Mouse (Mus musculus) liver, adult 2 months (tissue): ENCODE measurements at regions not wholly inside any gene's neighbourhood (a gene's known extent, or its start where the extent isn't known, plus 50 kb on each side); places are given as distances from the start of the nearest gene placed in this dataset.

Experiments
- DNase-seq: peaks from one replicate; pipeline ENCODE4 v3.0.0-alpha.2; 2011; ENCODE audit warnings: low read depth, low spot score; ENCODE audit errors: extremely low read depth
- H3K27ac ChIP-seq: fragments of 200-500 bp; replicated peaks from 2 replicates; pipeline ENCODE4 v1.5.1; 2012; ENCODE audit warnings: low read depth, mild to moderate bottlenecking, control low read depth, inconsistent platforms, low read length; ENCODE audit not compliant: insufficient read depth
- H3K27me3 ChIP-seq: fragments of 200-500 bp; 2 replicates; pipeline ENCODE4 v1.6.1; 2012; ENCODE audit warnings: mild to moderate bottlenecking, moderate library complexity, low read length, inconsistent platforms; ENCODE audit not compliant: control insufficient read depth, insufficient read depth
- H3K36me3 ChIP-seq: fragments of 200-500 bp; 2 replicates; pipeline ENCODE4 v1.6.1; 2012; ENCODE audit warnings: low read length, inconsistent platforms; ENCODE audit not compliant: control insufficient read depth, insufficient read depth
- H3K4me1 ChIP-seq: fragments of 200-500 bp; 2 replicates; pipeline ENCODE4 v1.6.1; 2011; ENCODE audit warnings: low read length; ENCODE audit not compliant: control insufficient read depth, insufficient read depth
- H3K4me3 ChIP-seq: fragments of 200-500 bp; 2 replicates; pipeline ENCODE4 v1.5.1; 2011; ENCODE audit warnings: low read depth, mild to moderate bottlenecking, control low read depth, low read length, moderate library complexity; ENCODE audit not compliant: insufficient read depth
- H3K79me2 ChIP-seq: fragments of 200-500 bp; 2 replicates; pipeline ENCODE4 v1.6.1; 2012; ENCODE audit warnings: inconsistent platforms, mild to moderate bottlenecking, low read length, moderate library complexity; ENCODE audit not compliant: control insufficient read depth, insufficient read depth
- H3K9ac ChIP-seq: fragments of 200-500 bp; 2 replicates; pipeline ENCODE4 v1.6.1; 2012; ENCODE audit warnings: low read depth, mild to moderate bottlenecking, control low read depth, inconsistent platforms, low read length
- CTCF ChIP-seq: fragments of 200-500 bp; IDR thresholded peaks from 2 replicates; pipeline ENCODE4 v1.5.1; 2011; ENCODE audit warnings: low read depth, low read length, control low read depth
- POLR2A ChIP-seq: fragments of 200-500 bp; IDR thresholded peaks from 2 replicates; pipeline ENCODE4 v1.6.1; 2011; ENCODE audit warnings: low read length, control low read depth; ENCODE audit not compliant: insufficient read depth; ENCODE audit errors: extremely low read depth
- WGBS: fragments of 180-500 bp; shearing (Covaris S2); methylation state at CpG from one replicate; pipeline ENCODE4 v1.1.7; 2018; 5-methylcytosine and 5-hydroxymethylcytosine counted together

DNA sequence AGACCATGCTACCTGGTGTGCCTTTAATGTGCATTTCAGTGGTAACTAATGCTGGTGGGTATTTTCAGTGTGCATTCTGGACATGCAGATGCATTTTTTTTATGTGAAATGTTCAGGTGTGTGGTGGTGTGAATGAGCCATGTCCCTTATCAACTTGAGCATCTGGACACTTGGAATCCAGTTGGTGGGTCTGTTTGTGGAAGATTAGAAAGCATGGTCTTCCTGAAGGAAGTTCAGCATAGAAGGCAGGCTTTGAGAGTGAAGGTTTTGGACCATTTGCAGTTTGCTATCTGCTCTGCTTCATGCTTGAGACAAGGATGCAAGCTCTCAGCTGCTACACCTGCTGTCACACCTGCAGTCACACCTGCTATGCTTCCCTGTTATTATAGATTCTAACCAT is 207.5 kb upstream of the Map3k1 start:
- Histone ChIP-seq H3K27ac (no peak overlapping the region), H3K4me3 (no peak overlapping the region), H3K36me3 (no peaks in the 10 kb centered on the region), H3K4me1 (no peaks in the 10 kb centered on the region), H3K79me2 (no peaks in the 10 kb centered on the region), H3K27me3 (no peaks in the 10 kb centered on the region), H3K9ac (no peak overlapping the region)
- DNase-seq: no peak
- TF ChIP-seq CTCF (no peak), POLR2A (no peak)

DNA sequence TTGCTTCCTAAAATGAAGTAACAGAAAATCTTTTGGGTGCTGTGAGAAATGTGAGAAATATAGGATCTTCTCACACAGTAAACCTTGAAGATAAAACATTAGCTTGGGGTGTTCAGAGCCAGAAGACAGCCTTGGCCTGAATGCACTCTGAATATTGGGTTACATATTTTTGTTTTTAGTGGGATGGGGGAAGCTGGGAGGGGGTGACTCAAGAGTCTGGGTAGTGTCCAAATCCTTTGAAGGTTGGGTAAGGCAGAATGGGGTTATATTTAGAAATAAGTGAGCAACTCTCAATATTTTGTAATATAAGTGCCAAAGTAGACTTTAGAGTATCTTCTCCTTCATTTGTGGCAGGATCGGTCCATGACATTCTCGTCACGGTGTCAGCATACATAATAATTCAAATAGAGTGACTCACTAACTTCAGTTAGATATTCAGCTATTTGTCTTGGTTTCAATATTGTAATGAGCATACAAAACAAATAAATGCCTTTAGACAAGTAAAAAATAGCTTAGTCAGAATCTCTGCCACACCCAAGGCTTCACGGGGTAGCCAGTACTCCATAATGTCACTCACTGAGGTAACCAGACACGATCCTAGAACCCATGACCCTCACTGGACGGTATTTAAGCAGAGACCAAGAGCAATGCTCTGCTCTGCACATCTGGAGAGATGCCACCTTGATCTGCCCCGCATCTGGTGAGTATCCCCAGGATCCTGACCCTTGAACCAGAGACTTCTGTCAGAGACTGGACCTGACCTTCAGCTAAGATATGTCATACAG is 209.9 kb upstream of the Map3k1 start:
- H3K27me3 ChIP-seq: no peaks in the 10 kb centered on the region
- no peaks in the 10 kb centered on the region for H3K79me2 ChIP-seq
- TF ChIP-seq CTCF: no peak
- no peak for TF ChIP-seq POLR2A
- H3K4me1 ChIP-seq: no peaks in the 10 kb centered on the region
- H3K4me3 ChIP-seq: no peak overlapping the region
- 93% methylated on average over 7 of the region's 7 CpGs for WGBS
- no peak overlapping the region for H3K9ac ChIP-seq
- H3K36me3 ChIP-seq: no peaks in the 10 kb centered on the region
- H3K27ac ChIP-seq: no peak overlapping the region
- no peak for DNase-seq

DNA sequence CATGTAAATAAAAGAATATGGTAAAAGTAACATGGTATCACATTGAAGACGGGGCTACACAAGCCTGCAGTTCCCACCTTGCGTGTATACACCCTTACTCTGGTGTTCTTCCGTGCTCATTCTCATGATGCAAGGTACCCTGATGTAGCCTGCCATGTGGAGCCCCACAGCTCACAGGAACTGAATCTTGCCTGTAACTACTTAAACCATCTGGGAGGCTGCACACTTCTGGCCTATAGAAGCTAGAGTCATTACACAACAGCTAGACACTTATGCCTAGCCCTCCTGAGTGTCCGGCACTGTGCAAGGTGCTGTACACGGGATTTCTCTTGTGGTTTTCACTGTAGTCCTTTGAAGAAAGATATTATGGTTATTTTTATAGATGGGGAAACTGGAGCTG is 210.8 kb upstream of the Map3k1 start:
- TF ChIP-seq CTCF (no peak), POLR2A (no peak)
- Histone ChIP-seq H3K27ac (no peak overlapping the region), H3K27me3 (no peaks in the 10 kb centered on the region), H3K4me3 (no peak overlapping the region), H3K36me3 (no peaks in the 10 kb centered on the region), H3K79me2 (no peaks in the 10 kb centered on the region), H3K9ac (no peak overlapping the region), H3K4me1 (no peaks in the 10 kb centered on the region)
- WGBS: 92% methylated on average over 5 of the region's 5 CpGs
- no peak for DNase-seq

DNA sequence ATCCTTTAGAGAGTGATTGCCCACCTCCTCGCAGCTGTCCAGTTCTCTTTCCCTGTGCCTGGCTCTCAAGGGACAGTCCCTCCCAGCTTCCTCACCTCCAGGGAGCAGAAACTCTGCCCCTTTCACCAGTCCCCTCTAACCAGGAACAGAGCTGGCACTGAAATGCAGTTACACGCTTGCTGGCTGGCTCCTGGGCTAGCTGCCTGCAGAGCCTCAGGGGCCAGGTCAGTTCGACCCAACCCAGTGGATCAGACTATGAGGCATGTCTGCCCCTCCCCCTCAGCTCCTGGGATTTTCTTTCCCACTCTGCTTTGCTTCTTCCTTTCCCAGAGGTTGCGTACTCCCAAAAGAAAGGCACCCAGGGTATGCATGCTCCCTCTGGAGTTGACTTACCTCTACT is 214.4 kb upstream of the Map3k1 start:
- no peak overlapping the region for H3K27ac ChIP-seq
- DNase-seq: no peak
- H3K79me2 ChIP-seq: no peaks in the 10 kb centered on the region
- no peak overlapping the region for H3K9ac ChIP-seq
- no peak overlapping the region for H3K4me3 ChIP-seq
- no peaks in the 10 kb centered on the region for H3K27me3 ChIP-seq
- H3K36me3 ChIP-seq: no peaks in the 10 kb centered on the region
- H3K4me1 ChIP-seq: no peaks in the 10 kb centered on the region
- WGBS: 70% methylated on average over 4 of the region's 4 CpGs
- TF ChIP-seq CTCF (no peak), POLR2A (no peak)

DNA sequence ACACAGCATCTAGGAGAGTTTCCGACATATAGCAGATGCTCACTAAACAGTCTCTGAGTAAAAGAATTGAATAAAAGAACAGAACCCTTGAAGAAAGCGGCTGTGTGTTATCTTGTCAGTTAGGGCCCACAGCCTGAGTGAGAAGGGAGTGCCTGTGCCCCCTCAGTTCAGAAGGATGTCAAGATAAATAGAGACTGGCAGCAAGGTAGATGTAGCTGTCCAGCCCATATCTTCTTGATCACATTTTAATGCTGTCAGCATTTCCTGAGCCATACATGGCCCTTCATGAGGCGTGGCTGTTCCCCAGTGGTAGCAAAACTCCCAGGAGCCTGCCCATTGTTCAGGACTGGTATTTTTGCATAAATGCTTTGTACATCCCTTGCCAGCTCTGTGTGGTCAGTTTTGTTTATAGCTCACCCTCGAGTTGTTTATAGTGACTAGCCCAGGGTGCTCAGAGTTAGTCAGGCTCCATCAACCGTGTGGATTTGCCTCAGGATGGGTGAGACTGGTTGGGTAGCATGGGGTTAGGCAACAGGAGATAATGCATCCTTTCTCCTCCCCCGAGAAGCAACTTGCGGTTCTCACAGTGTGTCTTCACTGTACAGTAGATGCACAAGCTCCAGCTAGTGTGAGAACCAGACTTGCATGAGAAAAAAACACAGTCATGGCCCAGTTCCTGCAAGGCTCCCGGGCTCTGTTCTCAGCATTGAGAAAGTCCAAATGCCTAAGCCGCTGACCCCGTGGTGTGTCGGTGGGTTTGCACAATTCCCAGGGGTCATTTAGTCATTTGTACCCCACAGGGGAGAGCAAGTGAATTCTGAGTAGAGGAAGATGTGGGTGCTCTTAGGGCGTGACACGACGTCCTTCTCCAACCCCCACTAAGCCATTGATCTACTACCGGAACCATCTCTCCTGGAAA is 216.1 kb upstream of the Map3k1 start:
- Histone ChIP-seq H3K27ac (no peak overlapping the region), H3K4me1 (no peaks in the 10 kb centered on the region), H3K36me3 (no peaks in the 10 kb centered on the region), H3K79me2 (no peaks in the 10 kb centered on the region), H3K27me3 (no peaks in the 10 kb centered on the region), H3K4me3 (no peak overlapping the region), H3K9ac (no peak overlapping the region)
- TF ChIP-seq POLR2A: no peak
- TF ChIP-seq CTCF: no peak
- DNase-seq: no peak
- WGBS: 86% methylated on average over 15 of the region's 15 CpGs

DNA sequence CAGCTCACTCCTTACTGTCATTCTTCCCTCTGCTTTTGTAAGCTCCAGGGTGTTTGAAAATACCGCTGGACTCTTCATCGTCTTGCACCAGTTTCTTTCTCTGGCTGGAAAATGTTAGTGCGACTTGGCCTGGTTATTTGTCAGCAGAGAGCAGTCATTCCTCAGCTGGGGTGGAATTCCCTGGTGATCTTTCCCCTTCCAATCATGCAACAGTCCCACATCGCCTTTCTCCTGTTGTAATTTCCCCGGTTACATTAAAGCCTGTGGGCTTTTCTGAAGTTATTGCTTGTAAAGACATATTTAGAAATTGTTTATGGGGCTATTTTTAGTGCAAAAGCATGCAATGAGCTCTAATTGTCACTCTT is 216.8 kb upstream of the Map3k1 start:
- WGBS: 89% methylated on average over 5 of the region's 5 CpGs

More for the DNA sequence above, 216.8 kb upstream of the Map3k1 start:
- Histone ChIP-seq H3K27me3 (no peaks in the 10 kb centered on the region), H3K4me1 (no peaks in the 10 kb centered on the region), H3K9ac (no peak overlapping the region), H3K36me3 (no peaks in the 10 kb centered on the region), H3K27ac (no peak overlapping the region), H3K4me3 (no peak overlapping the region), H3K79me2 (no peaks in the 10 kb centered on the region)
- no peak for DNase-seq
- TF ChIP-seq POLR2A (no peak), CTCF (no peak)
